8 mouse cellular contexts compared by ENCODE assay signal in the genomic region with DNA sequence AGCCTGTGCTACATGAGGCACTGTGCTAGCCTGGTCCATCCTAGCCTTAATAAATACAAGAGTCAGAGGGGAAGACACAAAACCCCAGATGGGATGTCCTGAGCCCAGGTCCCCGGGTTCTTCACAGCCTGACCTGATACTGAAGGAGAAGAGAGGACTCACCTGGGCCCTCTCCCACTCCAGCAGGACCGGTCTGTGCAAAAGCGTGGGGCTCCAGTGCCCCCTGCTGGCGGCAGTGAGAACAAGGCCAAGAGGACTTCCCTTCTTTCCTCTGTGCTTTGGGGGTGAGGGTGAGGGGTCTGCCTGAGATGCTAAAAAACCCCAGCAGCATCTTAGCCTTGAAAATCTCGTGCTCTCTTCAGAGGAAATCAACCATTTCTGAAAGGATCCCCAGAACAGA. TPM values are rescaled to one million over a fixed set of nuclear protein-coding genes. Genes with fewer than 3 reads are reported as not detected.
DNase-seq lines count a peak whose midpoint lies in the region; ATAC-seq and TF ChIP-seq lines count a peak whose summit lies in the region.

No protein-coding gene starts in this region.

- peak; percentile 33; the same call in 1 of the 2 replicates for ATAC-seq in forebrain, embryonic 11.5 days (replicated peaks; ENCODE audit: low FRiP score)
- ATAC-seq in forebrain, embryonic 12.5 days (ENCODE audit: low FRiP score) = no peak
- no peak for ATAC-seq in midbrain, embryonic 16.5 days
- 0 out of 2 replicates have a peak, but pooled peaks have one; percentile 30 for ATAC-seq in limb, embryonic 14.5 days (ENCODE audit: low FRiP score, low read depth)
- ATAC-seq in stomach, embryonic 16.5 days (ENCODE audit: insufficient read depth, low FRiP score) = 0 out of 2 replicates have a peak, but pooled peaks have one; percentile 18

- no peaks in the 10 kb centered on the region; the same call in 1 of the 2 replicates for H3K4me1 ChIP-seq in forebrain, embryonic 11.5 days (replicated peaks; ENCODE audit: control insufficient read depth, insufficient read depth, low read length)
- peaks cover 6% of the 10 kb centered on the region for H3K4me1 ChIP-seq in forebrain, embryonic 12.5 days
- peaks cover 17% of the 10 kb centered on the region for H3K4me1 ChIP-seq in midbrain, embryonic 10.5 days
- H3K4me1 ChIP-seq in midbrain, embryonic 16.5 days (ENCODE audit: control insufficient read depth, insufficient read depth, low read length) = peaks cover 3% of the 10 kb centered on the region
- H3K4me1 ChIP-seq in limb, embryonic 14.5 days (ENCODE audit: control insufficient read depth, insufficient read depth, low read length) = peaks cover 4% of the 10 kb centered on the region
- H3K4me1 ChIP-seq in stomach, embryonic 16.5 days (ENCODE audit: control insufficient read depth, insufficient read depth, low read length) = peaks cover 6% of the 10 kb centered on the region

- H3K4me2 ChIP-seq in forebrain, embryonic 11.5 days (ENCODE audit: low read depth, low read length, severe bottlenecking) = no peak overlapping the region
- H3K4me2 ChIP-seq in forebrain, embryonic 12.5 days = no peak overlapping the region
- H3K4me2 ChIP-seq in midbrain, embryonic 16.5 days (ENCODE audit: low read length) = no peak overlapping the region
- H3K4me2 ChIP-seq in limb, embryonic 14.5 days (replicated peaks; ENCODE audit: low read depth, low read length, severe bottlenecking) = no peak overlapping the region
- no peak overlapping the region for H3K4me2 ChIP-seq in stomach, embryonic 16.5 days (ENCODE audit: low read depth, low read length)

- H3K9me3 ChIP-seq in forebrain, embryonic 11.5 days (ENCODE audit: control insufficient read depth, low read length) = no peaks in the 10 kb centered on the region
- H3K9me3 ChIP-seq in forebrain, embryonic 12.5 days = no peaks in the 10 kb centered on the region
- no peaks in the 10 kb centered on the region for H3K9me3 ChIP-seq in midbrain, embryonic 10.5 days (replicated peaks)
- H3K9me3 ChIP-seq in midbrain, embryonic 16.5 days (replicated peaks; ENCODE audit: control insufficient read depth, low read length, poor library complexity, severe bottlenecking) = no peaks in the 10 kb centered on the region
- no peaks in the 10 kb centered on the region for H3K9me3 ChIP-seq in limb, embryonic 14.5 days (ENCODE audit: control insufficient read depth, low read length)
- H3K9me3 ChIP-seq in stomach, embryonic 16.5 days (replicated peaks; ENCODE audit: control insufficient read depth, low read length) = no peaks in the 10 kb centered on the region

- TF ChIP-seq POLR2A in limb, embryonic 14.5 days (IDR thresholded peaks at IDR 0.05; ENCODE audit: borderline replicate concordance, extremely low read depth, insufficient read depth, insufficient read length) = no peak

- no peaks in the 10 kb centered on the region for H3K27me3 ChIP-seq in forebrain, embryonic 11.5 days (ENCODE audit: control insufficient read depth, insufficient read depth, low read length)
- 0 out of 2 replicates have a peak, but pooled peaks cover 3% of the 10 kb centered on the region for H3K27me3 ChIP-seq in forebrain, embryonic 12.5 days
- no peaks in the 10 kb centered on the region for H3K27me3 ChIP-seq in midbrain, embryonic 10.5 days (ENCODE audit: low read depth, poor library complexity, severe bottlenecking)
- H3K27me3 ChIP-seq in midbrain, embryonic 16.5 days (ENCODE audit: control insufficient read depth, insufficient read depth, low read depth, low read length) = no peaks in the 10 kb centered on the region
- H3K27me3 ChIP-seq in limb, embryonic 14.5 days (ENCODE audit: control insufficient read depth, insufficient read depth, low read length) = no peaks in the 10 kb centered on the region
- H3K27me3 ChIP-seq in stomach, embryonic 16.5 days (ENCODE audit: control insufficient read depth, insufficient read depth, low read length) = no peaks in the 10 kb centered on the region

- DNase-seq in forebrain, embryonic 11.5 days (ENCODE audit: low spot score) = peak; percentile 84
- peak; percentile 67 for DNase-seq in midbrain, embryonic 10.5 days (ENCODE audit: low spot score)
- DNase-seq in embryo, embryonic 10.5 days (ENCODE audit: low spot score) = peak; percentile 71
- DNase-seq in limb, embryonic 14.5 days (ENCODE audit: low spot score) = no peak
- no peak for DNase-seq in spleen, postnatal 14 days (ENCODE audit: low spot score in 2 of 2)

- H3K9ac ChIP-seq in forebrain, embryonic 11.5 days (ENCODE audit: low read length) = no peak overlapping the region
- H3K9ac ChIP-seq in forebrain, embryonic 12.5 days = no peak overlapping the region
- no peak overlapping the region for H3K9ac ChIP-seq in midbrain, embryonic 16.5 days (ENCODE audit: low read depth, low read length)
- H3K9ac ChIP-seq in limb, embryonic 14.5 days (ENCODE audit: low read depth, low read length, severe bottlenecking) = no peak overlapping the region
- peak overlapping the region; percentile 49; the same call in 1 of the 2 replicates for H3K9ac ChIP-seq in stomach, embryonic 16.5 days (ENCODE audit: low read length)

- no peaks in the 10 kb centered on the region for H3K36me3 ChIP-seq in forebrain, embryonic 11.5 days (ENCODE audit: control insufficient read depth, insufficient read depth, low read length)
- no peaks in the 10 kb centered on the region for H3K36me3 ChIP-seq in forebrain, embryonic 12.5 days (replicated peaks)
- H3K36me3 ChIP-seq in midbrain, embryonic 10.5 days = no peaks in the 10 kb centered on the region
- no peaks in the 10 kb centered on the region for H3K36me3 ChIP-seq in midbrain, embryonic 16.5 days (ENCODE audit: control insufficient read depth, insufficient read depth, low read length)
- H3K36me3 ChIP-seq in limb, embryonic 14.5 days (ENCODE audit: control insufficient read depth, insufficient read depth, low read length) = no peaks in the 10 kb centered on the region
- no peaks in the 10 kb centered on the region for H3K36me3 ChIP-seq in stomach, embryonic 16.5 days (ENCODE audit: control insufficient read depth, insufficient read depth, low read length)

- no peak overlapping the region for H3K27ac ChIP-seq in forebrain, embryonic 11.5 days (ENCODE audit: low read depth, low read length)
- no peak overlapping the region for H3K27ac ChIP-seq in forebrain, embryonic 12.5 days
- no peak overlapping the region for H3K27ac ChIP-seq in midbrain, embryonic 10.5 days (replicated peaks)
- no peak overlapping the region for H3K27ac ChIP-seq in midbrain, embryonic 16.5 days (ENCODE audit: low read length)
- H3K27ac ChIP-seq in limb, embryonic 14.5 days (replicated peaks; ENCODE audit: low read depth, low read length) = no peak overlapping the region
- no peak overlapping the region for H3K27ac ChIP-seq in stomach, embryonic 16.5 days (ENCODE audit: low read length)

- H3K4me3 ChIP-seq in forebrain, embryonic 11.5 days (ENCODE audit: low read depth, low read length) = no peak overlapping the region
- H3K4me3 ChIP-seq in forebrain, embryonic 12.5 days (replicated peaks) = no peak overlapping the region
- H3K4me3 ChIP-seq in midbrain, embryonic 10.5 days = no peak overlapping the region
- H3K4me3 ChIP-seq in midbrain, embryonic 16.5 days (ENCODE audit: low read depth, low read length) = no peak overlapping the region
- no peak overlapping the region for H3K4me3 ChIP-seq in limb, embryonic 14.5 days (replicated peaks; ENCODE audit: low read length)
- H3K4me3 ChIP-seq in stomach, embryonic 16.5 days (replicated peaks; ENCODE audit: low read length) = no peak overlapping the region

- 21% methylated on average over 5 of the region's 5 CpGs for WGBS in forebrain, embryonic 11.5 days
- 12% methylated on average over 5 of the region's 5 CpGs for WGBS in forebrain, embryonic 12.5 days
- 12% methylated on average over 5 of the region's 5 CpGs for WGBS in midbrain, embryonic 10.5 days
- 17% methylated on average over 5 of the region's 5 CpGs for WGBS in midbrain, embryonic 16.5 days
- 13% methylated on average over 5 of the region's 5 CpGs for WGBS in limb, embryonic 14.5 days
- 16% methylated on average over 5 of the region's 5 CpGs for WGBS in stomach, embryonic 16.5 days

RNA-seq across cellular contexts. Expression of gene Arhgef10l, which starts 13.2 kb away (rescaled TPM):
- polyA plus RNA-seq in forebrain, embryonic 11.5 days (2014; fragmentation: Nextera tagmentation; extraction: Ambion mirVana) = 23.3 and 23.6 TPM in 2 replicates
- 26.1 and 31.1 TPM in 2 replicates for polyA plus RNA-seq in forebrain, embryonic 12.5 days (2016; fragmentation: Nextera tagmentation; extraction: Ambion mirVana)
- 25.1 and 32.4 TPM in 2 replicates for polyA plus RNA-seq in midbrain, embryonic 10.5 days (2016; fragmentation: Nextera tagmentation; extraction: Ambion mirVana)
- 24.5 and 27.8 TPM in 2 replicates for polyA plus RNA-seq in midbrain, embryonic 16.5 days (2015; fragmentation: Nextera tagmentation; extraction: Ambion mirVana)
- polyA plus RNA-seq in limb, embryonic 14.5 days (2012; rRNA removed) = 19.5 and 25.4 TPM in 2 replicates
- 13.7 and 15.2 TPM in 2 replicates for polyA plus RNA-seq in limb, embryonic 14.5 days (2014; fragmentation: Nextera tagmentation; extraction: Ambion mirVana)
- 18.4 and 21.7 TPM in 2 replicates for polyA plus RNA-seq in stomach, embryonic 16.5 days (2015; fragmentation: Nextera tagmentation; extraction: Ambion mirVana)

RNA-seq across cellular contexts. Expression of gene Rcc2, which starts 21.3 kb away (rescaled TPM):
- 91.6 and 100 TPM in 2 replicates for polyA plus RNA-seq in forebrain, embryonic 11.5 days (2014; fragmentation: Nextera tagmentation; extraction: Ambion mirVana)
- 45.9 and 81.3 TPM in 2 replicates for polyA plus RNA-seq in forebrain, embryonic 12.5 days (2016; fragmentation: Nextera tagmentation; extraction: Ambion mirVana)
- 32.6 and 35.2 TPM in 2 replicates for polyA plus RNA-seq in midbrain, embryonic 10.5 days (2016; fragmentation: Nextera tagmentation; extraction: Ambion mirVana)
- polyA plus RNA-seq in midbrain, embryonic 16.5 days (2015; fragmentation: Nextera tagmentation; extraction: Ambion mirVana) = 9.7 and 11.5 TPM in 2 replicates
- polyA plus RNA-seq in limb, embryonic 14.5 days (2012; rRNA removed) = 119 and 145 TPM in 2 replicates
- polyA plus RNA-seq in limb, embryonic 14.5 days (2014; fragmentation: Nextera tagmentation; extraction: Ambion mirVana) = 47.8 and 57.2 TPM in 2 replicates
- 15.1 and 16.2 TPM in 2 replicates for polyA plus RNA-seq in stomach, embryonic 16.5 days (2015; fragmentation: Nextera tagmentation; extraction: Ambion mirVana)

Comparison
In these comparisons a context has a peak if more than half of its experiments do, and no peak if none do; other contexts are left out.
1. ATAC-seq: peak in forebrain, embryonic 11.5 days (single experiment), limb, embryonic 14.5 days (single experiment) and stomach, embryonic 16.5 days (single experiment); none in forebrain, embryonic 12.5 days (single experiment) and midbrain, embryonic 16.5 days (single experiment).
2. DNase-seq: peak in forebrain, embryonic 11.5 days (single experiment), midbrain, embryonic 10.5 days (single experiment) and embryo, embryonic 10.5 days (single experiment); none in limb, embryonic 14.5 days (single experiment) and spleen, postnatal 14 days (0 of 2).